ENCODE assay signal across 27 mouse cellular contexts in the genomic region with DNA sequence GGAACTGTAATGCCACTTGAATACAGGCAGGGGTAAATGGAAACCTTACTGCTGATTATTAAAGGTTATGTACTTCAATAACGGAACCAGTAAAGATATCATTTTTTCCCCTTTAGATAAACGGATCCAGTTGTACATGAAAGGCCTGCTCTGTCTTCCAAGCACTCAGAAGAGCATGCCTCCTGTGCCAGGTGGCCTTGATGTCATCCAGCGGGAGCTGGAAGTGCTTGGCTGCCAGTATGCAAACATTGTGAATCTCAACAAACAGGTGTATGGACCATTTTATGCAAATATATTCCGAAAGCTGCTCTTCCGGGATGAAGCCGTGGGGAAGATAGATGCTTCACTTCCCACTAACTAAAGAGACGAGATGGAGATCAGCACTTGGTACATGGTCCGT.
"Had no signal": no experiment of that assay in that cellular context is flagged by ENCODE, and none has a peak within 500 bp of the region (broad histone marks: within the 10 kb centered on the region; RNA-seq: fewer than 3 reads in every experiment).

No protein-coding gene starts in this region.

- H3K4me2 ChIP-seq: embryonic facial prominence, embryonic 12.5 days; embryonic facial prominence, embryonic 13.5 days; embryonic facial prominence, embryonic 15.5 days; forebrain, embryonic 12.5 days; forebrain, embryonic 13.5 days; forebrain, embryonic 15.5 days; heart, embryonic 11.5 days had no signal

- H3K27me3 ChIP-seq: embryonic facial prominence, embryonic 12.5 days; embryonic facial prominence, embryonic 13.5 days; embryonic facial prominence, embryonic 15.5 days; forebrain, embryonic 13.5 days; forebrain, embryonic 15.5 days had no signal

- H3K9me3 ChIP-seq: embryonic facial prominence, embryonic 10.5 days; embryonic facial prominence, embryonic 12.5 days; embryonic facial prominence, embryonic 13.5 days; embryonic facial prominence, embryonic 15.5 days; forebrain, embryonic 10.5 days; forebrain, embryonic 12.5 days; forebrain, embryonic 13.5 days; forebrain, embryonic 15.5 days; heart, embryonic 10.5 days had no signal

- ATAC-seq: forebrain, embryonic 13.5 days; forebrain, embryonic 14.5 days; forebrain, embryonic 15.5 days; forebrain, embryonic 16.5 days; forebrain, postnatal 0 days had no signal

- H3K9ac ChIP-seq: embryonic facial prominence, embryonic 12.5 days; embryonic facial prominence, embryonic 13.5 days; embryonic facial prominence, embryonic 15.5 days; forebrain, embryonic 12.5 days; forebrain, embryonic 13.5 days; forebrain, embryonic 15.5 days; forebrain, postnatal 0 days had no signal

- H3K27ac ChIP-seq: embryonic facial prominence, embryonic 10.5 days; embryonic facial prominence, embryonic 12.5 days; embryonic facial prominence, embryonic 13.5 days; embryonic facial prominence, embryonic 15.5 days; forebrain, embryonic 10.5 days; forebrain, embryonic 12.5 days; forebrain, embryonic 13.5 days; forebrain, embryonic 15.5 days; gastrocnemius, adult 2 months; heart, adult 2 months; heart, embryonic 10.5 days had no signal

- H3K4me1 ChIP-seq: embryonic facial prominence, embryonic 13.5 days; embryonic facial prominence, embryonic 15.5 days; forebrain, embryonic 13.5 days; forebrain, embryonic 15.5 days had no signal

- DNase-seq: cerebellum, adult 9-11 months; cerebellum, postnatal 10 days; cerebellum, postnatal 14 days; cerebellum, postnatal 25 days; cerebellum, postnatal 36 days; embryo, embryonic 11 days; forebrain, postnatal 0 days; gastrocnemius, adult 2 months; gastrocnemius, postnatal 10 days; gastrocnemius, postnatal 14 days; gastrocnemius, postnatal 25 days; gastrocnemius, postnatal 36 days; heart, adult 18-20 months; heart, adult 2 months had no signal

- H3K36me3 ChIP-seq: embryonic facial prominence, embryonic 10.5 days; embryonic facial prominence, embryonic 12.5 days; embryonic facial prominence, embryonic 13.5 days; forebrain, embryonic 10.5 days; forebrain, embryonic 12.5 days; forebrain, embryonic 15.5 days; heart, embryonic 10.5 days had no signal

- H3K4me3 ChIP-seq: embryonic facial prominence, embryonic 10.5 days; embryonic facial prominence, embryonic 12.5 days; embryonic facial prominence, embryonic 13.5 days; embryonic facial prominence, embryonic 15.5 days; erythroblast, embryonic 14.5 days; forebrain, embryonic 10.5 days; forebrain, embryonic 12.5 days; forebrain, embryonic 13.5 days; forebrain, embryonic 15.5 days; gastrocnemius, adult 2 months; heart, adult 2 months; heart, embryonic 10.5 days had no signal
